Mouse (Mus musculus) heart, embryonic 14.5 days (tissue): ENCODE data around the gene Il9r. TPM values are rescaled to one million over a fixed set of nuclear protein-coding genes. Genes with fewer than 3 reads are reported as not detected.
A peak's percentile ranks its signal among the peaks of the same experiment; 100 is the strongest.

Experiments used
- ATAC-seq: fragments of 200-750 bp; cut with Nextera tagmentation; 2 replicates; pipeline ENCODE4 v1.8.0; 2017; ENCODE audit warnings: low read depth, moderate TSS enrichment; ENCODE audit not compliant: insufficient number of reproducible peaks, insufficient read depth, low FRiP score
- H3K27ac ChIP-seq, 2 experiments: fragments of 200-500 bp in 1 of 2; fragments of 300-500 bp in 1 of 2; sonication (generic) in 1 of 2; replicated peaks in 1 of 2; 2 replicates each; pipeline ENCODE4 v1.5.1; 2012 to 2014; ENCODE audit warnings: low read depth in 2 of 2, low read length in 2 of 2, control low read depth in 1 of 2, mild to moderate bottlenecking in 1 of 2, mixed read lengths in 1 of 2; ENCODE audit not compliant: control insufficient read depth in 1 of 2, insufficient read depth in 1 of 2
- H3K27me3 ChIP-seq: fragments of 300-500 bp; sonication (generic); 2 replicates; pipeline ENCODE4 v1.6.1; 2014; ENCODE audit warnings: mild to moderate bottlenecking, low read length, control low read depth; ENCODE audit not compliant: control insufficient read depth, insufficient read depth
- H3K36me3 ChIP-seq: fragments of 300-500 bp; sonication (generic); 2 replicates; pipeline ENCODE4 v1.6.1; 2014; ENCODE audit warnings: mild to moderate bottlenecking, control low read depth, low read length, mixed read lengths; ENCODE audit not compliant: control insufficient read depth, insufficient read depth
- H3K4me1 ChIP-seq, 2 experiments: fragments of 200-500 bp in 1 of 2; fragments of 300-500 bp in 1 of 2; sonication (generic) in 1 of 2; 2 replicates each; pipeline ENCODE4 v1.6.1; 2012 to 2014; ENCODE audit warnings: low read length in 2 of 2, control low read depth in 1 of 2, mixed read lengths in 1 of 2; ENCODE audit not compliant: control insufficient read depth in 2 of 2, insufficient read depth in 2 of 2
- H3K4me2 ChIP-seq: fragments of 300-500 bp; sonication (generic); 2 replicates; pipeline ENCODE4 v1.6.1; 2014; ENCODE audit warnings: mild to moderate bottlenecking, low read length
- H3K4me3 ChIP-seq, 2 experiments: fragments of 200-500 bp in 1 of 2; fragments of 300-500 bp in 1 of 2; sonication (generic) in 1 of 2; 2 replicates each; pipeline ENCODE4 v1.5.1; 2012 to 2014; ENCODE audit warnings: low read length in 2 of 2, mild to moderate bottlenecking in 2 of 2, control low read depth in 1 of 2, low read depth in 1 of 2, moderate library complexity in 1 of 2; ENCODE audit not compliant: control insufficient read depth in 1 of 2, insufficient read depth in 1 of 2
- H3K9ac ChIP-seq: fragments of 300-500 bp; sonication (generic); 2 replicates; pipeline ENCODE4 v1.6.1; 2014; ENCODE audit warnings: mild to moderate bottlenecking, low read length
- H3K9me3 ChIP-seq: fragments of 300-500 bp; sonication (generic); 2 replicates; pipeline ENCODE4 v1.6.1; 2016; ENCODE audit warnings: low read length, control low read depth; ENCODE audit not compliant: control insufficient read depth
- WGBS: fragments of 180-500 bp; shearing (Covaris S2); extraction: QIAGEN DNeasy Blood & Tissue Kit; methylation state at CpG from one replicate; pipeline ENCODE4 v1.1.7; 2014; 5-methylcytosine and 5-hydroxymethylcytosine counted together
- polyA plus RNA-seq: library from polyadenylated mRNA; unstranded; fragments of >200 nt; fragmentation: Nextera tagmentation; extraction: Ambion mirVana; gene quantifications from 2 replicates; pipeline ENCODE4 v1.2.1, GENCODE M21; 2014

Il9r gene
- polyA plus RNA-seq, 1 experiment from 2014 or later = not detected

GRCm38 (mm10) chr11:32227041-32227440 lies 27.0 kb upstream of the Il9r start:
- Histone ChIP-seq H3K4me3 (peak overlapping the region; percentile 59 to 83), H3K27ac (peak overlapping the region; percentile 87 to 89), H3K27me3 (no peaks in the 10 kb centered on the region), H3K4me2 (peak overlapping the region; percentile 72), H3K9me3 (no peaks in the 10 kb centered on the region), H3K4me1 (peaks cover 33 to 42% of the 10 kb centered on the region in 2 experiments), H3K9ac (peak overlapping the region; percentile 77), H3K36me3 (peaks cover 32% of the 10 kb centered on the region)
- ATAC-seq = no peak
- WGBS = 41% methylated on average over 1 of the region's 1 CpGs

DNA sequence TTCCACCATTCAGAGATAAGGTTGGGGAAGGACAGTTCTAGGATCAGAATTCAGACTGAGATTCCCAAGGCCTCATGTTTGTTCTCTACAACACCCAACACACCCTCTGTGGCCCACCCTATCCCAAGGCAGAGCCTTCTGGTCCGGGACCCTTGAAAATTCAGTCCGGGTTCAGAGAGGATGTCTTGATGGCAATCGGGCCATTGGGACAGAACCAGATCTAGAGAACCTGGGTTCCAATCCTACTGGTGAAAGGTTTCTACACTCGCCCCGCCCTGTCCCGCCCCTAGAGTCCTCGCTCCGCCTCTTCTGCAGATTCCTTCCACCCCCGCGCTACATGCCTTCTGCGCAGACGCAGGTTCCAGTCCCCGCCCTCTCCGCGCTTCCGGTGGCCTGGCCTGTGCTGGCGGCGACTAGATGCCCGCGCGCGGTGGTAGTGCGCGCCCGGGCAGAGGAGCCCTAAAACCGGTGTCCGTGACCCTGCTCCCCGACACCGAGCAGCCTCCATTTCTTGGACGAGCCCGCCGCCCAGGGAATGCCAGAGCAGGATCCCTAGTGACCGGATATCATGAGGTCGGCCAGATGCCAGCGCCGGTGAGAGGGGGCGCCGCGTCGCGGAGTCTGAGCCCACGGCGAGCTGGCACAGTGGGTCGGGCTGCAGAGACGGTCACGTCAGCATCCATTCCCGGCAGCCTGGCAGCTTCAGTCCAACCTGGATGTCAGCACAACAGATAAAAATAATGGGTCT lies 26.2 kb upstream of the Il9r start, which contains the start of gene Mpg:
Mpg (plus strand) TSS at position 382 of the 748 bp plus-strand sequence.
- Histone ChIP-seq H3K27me3 (no peaks in the 10 kb centered on the region), H3K4me2 (peak within 1 kb of the TSS; percentile 72), H3K4me1 (peaks cover 33 to 42% of the 10 kb centered on the region in 2 experiments), H3K9ac (peak within 1 kb of the TSS; percentile 77), H3K36me3 (peaks cover 24% of the 10 kb centered on the region), H3K4me3 (peak within 1 kb of the TSS; percentile 59 to 83), H3K9me3 (no peaks in the 10 kb centered on the region), H3K27ac (peak within 1 kb of the TSS; percentile 87 to 89)
- WGBS = 4% methylated on average over 47 of the region's 47 CpGs
- ATAC-seq = peak; percentile 54; the same call in 1 of the 2 replicates

- Histone ChIP-seq H3K4me1 (peaks cover 39 to 50% of the 10 kb centered on the region in 2 experiments), H3K27ac (peak overlapping the region; percentile 77 to 89), H3K4me3 (0 out of 4 replicates have a peak overlapping the region, but pooled peaks of 1 of the 2 experiments have one; percentile 59), H3K4me2 (peak overlapping the region; percentile 72), H3K9me3 (no peaks in the 10 kb centered on the region), H3K36me3 (peaks cover 16% of the 10 kb centered on the region), H3K9ac (no peak overlapping the region), H3K27me3 (no peaks in the 10 kb centered on the region)
- WGBS = 44% methylated on average over 7 of the region's 7 CpGs
- ATAC-seq = no peak
Measured at GRCm38 (mm10) chr11:32225222-32226104, 25.4 kb upstream of the Il9r start.

- peaks cover 7% of the 10 kb centered on the region for H3K36me3 ChIP-seq
- H3K9me3 ChIP-seq = no peaks in the 10 kb centered on the region
- 0 out of 2 replicates have a peak, but pooled peaks have one; percentile 18 for ATAC-seq
- H3K27me3 ChIP-seq = no peaks in the 10 kb centered on the region
- H3K27ac ChIP-seq = peak overlapping the region; percentile 77 to 89
- 27% methylated on average over 4 of the region's 4 CpGs for WGBS
- H3K4me1 ChIP-seq = peaks cover 42 to 56% of the 10 kb centered on the region in 2 experiments
- no peak overlapping the region for H3K4me3 ChIP-seq
- 0 out of 2 replicates have a peak overlapping the region, but pooled peaks have one; percentile 13 for H3K9ac ChIP-seq
- peak overlapping the region; percentile 16; the same call in 1 of the 2 replicates for H3K4me2 ChIP-seq
Measured at GRCm38 (mm10) chr11:32224468-32225139, 24.5 kb upstream of the Il9r start.

- Histone ChIP-seq H3K9me3 (no peaks in the 10 kb centered on the region), H3K9ac (no peak overlapping the region), H3K4me3 (no peak overlapping the region), H3K27me3 (no peaks in the 10 kb centered on the region), H3K36me3 (peaks cover 8% of the 10 kb centered on the region; the same call in 1 of the 2 replicates), H3K4me1 (peaks cover 44 to 65% of the 10 kb centered on the region in 2 experiments), H3K27ac (peak overlapping the region in 1 of 2 experiments; percentile 89; a peak in 1 of 4 replicates), H3K4me2 (no peak overlapping the region)
- WGBS = 64% methylated on average over 4 of the region's 4 CpGs
- ATAC-seq = no peak
Measured at GRCm38 (mm10) chr11:32223297-32223967, 23.4 kb upstream of the Il9r start.

GRCm38 (mm10) chr11:32222570-32223194 lies 22.6 kb upstream of the Il9r start:
- peaks cover 45 to 66% of the 10 kb centered on the region in 2 experiments for H3K4me1 ChIP-seq
- H3K9me3 ChIP-seq = no peaks in the 10 kb centered on the region
- H3K9ac ChIP-seq = peak overlapping the region; percentile 90
- H3K4me2 ChIP-seq = peak overlapping the region; percentile 82
- H3K27ac ChIP-seq = peak overlapping the region in 1 of 2 experiments; percentile 78; a peak in 2 of 4 replicates
- H3K27me3 ChIP-seq = no peaks in the 10 kb centered on the region
- 10% methylated on average over 21 of the region's 21 CpGs for WGBS
- H3K36me3 ChIP-seq = peaks cover 8% of the 10 kb centered on the region; the same call in 1 of the 2 replicates
- H3K4me3 ChIP-seq = peak overlapping the region; percentile 53 to 60
- no peak for ATAC-seq
